Mouse (Mus musculus) heart, postnatal 25 days (tissue): ENCODE data around the gene Pik3r2. TPM values are rescaled to one million over a fixed set of nuclear protein-coding genes. Genes with fewer than 3 reads are reported as not detected.
A peak's percentile ranks its signal among the peaks of the same experiment; 100 is the strongest.

Experiments
- DNase-seq: peaks from one replicate; pipeline ENCODE4 v3.0.0; 2022; ENCODE audit warnings: low spot score
- intact Hi-C: fragments of 180-260 bp; cut with DNase I; formaldehyde crosslinking; loops from one replicate; pipeline ENCODE4 v1.15.1; 2025
- total RNA-seq, 2 experiments: library from RNA; stranded (reverse); gene quantifications; 2 replicates each; pipeline ENCODE4 v1.2.3; 2021

The Pik3r2 gene
- total RNA-seq, 2 experiments from 2014 or later, result 21.8 to 25.5 TPM

GRCm38 (mm10) chr8:70802786-70803510 is 26.4 kb upstream of the Pik3r2 start:
- DNase-seq, result no peak
- intact Hi-C loops, result no loop called here

- intact Hi-C loops, result no loop called here
- DNase-seq, result no peak
These were observed 25.3 kb upstream of the Pik3r2 start for GRCm38 (mm10) chr8:70801830-70802229.

DNA sequence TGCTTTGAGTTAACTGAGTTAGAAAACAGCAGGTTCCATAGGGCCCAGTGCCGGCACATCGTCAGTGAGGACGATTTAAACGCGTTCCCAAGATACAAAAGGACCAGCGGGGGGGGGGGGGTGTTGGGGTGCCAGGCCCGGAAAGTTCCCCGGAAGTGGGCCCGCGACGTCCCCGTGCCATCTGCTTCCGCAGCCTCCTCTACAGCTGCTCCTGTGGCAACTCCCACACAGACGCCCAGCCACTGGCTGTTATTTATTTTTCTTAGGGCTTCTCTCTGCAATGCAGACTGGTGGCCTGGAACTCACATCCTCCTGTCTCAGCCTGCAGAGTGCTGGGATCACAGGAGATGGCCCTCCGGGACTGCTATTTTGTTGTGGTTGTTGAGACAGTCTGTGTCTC is 24.6 kb upstream of the Pik3r2 start:
- intact Hi-C loops, result no loop called here
- DNase-seq, result no peak

DNA sequence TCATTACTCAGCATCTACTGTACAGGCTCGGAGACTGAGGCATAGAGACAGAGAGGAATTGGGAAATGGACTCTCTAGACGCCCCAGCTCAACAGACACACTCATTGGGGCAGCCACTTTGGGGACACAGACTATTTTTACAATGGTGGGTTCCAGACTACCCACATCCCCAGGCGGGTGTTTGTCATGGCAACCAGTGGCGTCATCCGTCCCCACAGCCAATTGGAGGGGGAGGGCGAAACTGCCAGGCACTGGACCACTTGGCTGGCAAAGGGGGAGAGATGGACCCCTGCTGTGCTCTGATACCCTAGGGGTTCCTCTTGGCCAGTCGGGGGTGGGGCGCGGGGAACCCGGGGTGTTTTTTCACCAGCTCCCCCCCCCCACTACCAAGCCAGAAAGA is 24.1 kb upstream of the Pik3r2 start:
- intact Hi-C loops, result no loop called here
- no peak for DNase-seq

GRCm38 (mm10) chr8:70798281-70798680 is 21.8 kb upstream of the Pik3r2 start:
- intact Hi-C loops, result no loop called here
- DNase-seq, result no peak

DNA sequence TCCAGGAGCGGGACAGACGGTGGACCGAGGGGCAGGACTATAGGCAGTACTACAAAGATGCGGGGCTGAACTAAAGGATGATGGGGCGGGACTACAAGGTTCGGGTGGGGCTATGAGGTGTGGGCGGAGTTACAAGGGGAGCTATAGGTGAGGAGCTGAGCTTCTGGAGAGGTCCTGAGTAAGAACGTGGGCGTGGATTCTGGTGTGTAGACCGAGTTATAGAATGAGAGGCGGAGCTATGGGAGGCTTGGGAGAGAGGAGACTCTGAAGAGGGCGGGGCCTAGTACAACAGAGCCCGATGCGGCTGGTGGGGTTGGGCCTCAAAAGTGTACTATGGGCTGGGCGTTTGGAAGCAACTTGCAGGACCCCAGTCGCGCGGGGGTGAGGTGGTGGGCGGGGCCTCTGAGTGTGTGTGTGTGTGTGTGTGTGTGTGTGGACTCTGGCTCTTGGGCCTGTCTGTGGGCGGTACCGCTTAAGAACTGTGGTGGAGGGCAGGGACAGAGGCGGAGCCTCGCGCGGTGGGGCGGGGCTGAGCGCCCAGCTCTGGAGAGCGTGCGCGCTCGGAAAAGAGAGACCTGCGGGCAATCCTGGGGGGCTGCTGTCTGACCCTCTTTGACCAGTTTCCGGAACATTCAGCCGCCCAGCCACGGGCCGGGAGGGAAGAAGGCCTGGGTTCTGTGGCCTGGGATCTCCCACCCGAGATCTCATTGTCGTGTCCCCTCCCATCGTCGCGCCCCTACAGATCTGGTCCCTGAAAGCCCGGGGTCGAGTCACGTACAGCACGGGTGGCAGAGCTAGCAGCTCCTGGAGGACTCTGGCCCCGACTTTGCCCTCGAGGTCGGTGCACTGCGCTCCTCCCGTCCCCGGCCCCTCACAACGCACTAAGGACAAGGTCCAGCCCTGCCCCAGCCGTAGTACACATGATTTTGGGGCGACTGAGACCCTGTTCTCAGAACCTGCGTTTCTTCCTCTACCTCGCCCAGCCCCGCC is 20.9 kb upstream of the Pik3r2 start:
- peak; percentile 74 for DNase-seq
- intact Hi-C loops, result no loop called here

DNA sequence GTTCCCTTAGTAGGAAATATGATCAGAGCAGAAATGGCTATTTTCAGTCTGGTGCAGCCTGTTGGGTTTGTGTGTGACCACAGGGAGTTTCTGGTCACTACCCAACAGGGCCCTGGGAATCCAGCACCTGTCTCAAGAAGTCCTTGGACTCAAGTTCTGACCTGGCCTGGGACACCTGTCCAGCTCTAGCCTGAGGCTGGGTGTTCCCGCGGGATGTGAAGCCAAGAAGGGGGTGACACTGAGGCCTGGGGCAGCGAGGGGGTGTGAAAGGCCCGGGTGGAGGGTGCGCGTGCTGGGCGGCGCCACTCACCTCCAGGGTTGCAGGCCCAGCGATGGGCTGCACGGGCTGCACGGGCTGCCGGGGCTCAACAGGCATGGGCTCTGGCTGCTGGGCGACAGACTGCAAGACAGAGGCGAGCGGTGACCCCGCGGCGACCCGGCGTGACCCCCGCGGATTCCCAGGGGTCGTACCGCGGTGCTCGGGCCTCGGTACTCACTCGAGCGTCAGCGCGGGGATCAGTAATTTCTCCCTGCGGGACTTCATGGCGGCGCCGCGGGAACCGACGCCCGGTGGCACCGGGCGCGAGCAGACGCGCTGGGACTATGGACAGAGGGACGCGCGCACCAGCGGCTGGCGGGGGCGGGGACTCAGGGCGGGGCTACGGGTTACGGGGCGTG is 20.0 kb upstream of the Pik3r2 start:
- no peak for DNase-seq
- intact Hi-C loops, result no loop called here

- DNase-seq, result no peak
- intact Hi-C loops, result no loop called here
These were observed 18.9 kb upstream of the Pik3r2 start for GRCm38 (mm10) chr8:70795370-70795769.

DNA sequence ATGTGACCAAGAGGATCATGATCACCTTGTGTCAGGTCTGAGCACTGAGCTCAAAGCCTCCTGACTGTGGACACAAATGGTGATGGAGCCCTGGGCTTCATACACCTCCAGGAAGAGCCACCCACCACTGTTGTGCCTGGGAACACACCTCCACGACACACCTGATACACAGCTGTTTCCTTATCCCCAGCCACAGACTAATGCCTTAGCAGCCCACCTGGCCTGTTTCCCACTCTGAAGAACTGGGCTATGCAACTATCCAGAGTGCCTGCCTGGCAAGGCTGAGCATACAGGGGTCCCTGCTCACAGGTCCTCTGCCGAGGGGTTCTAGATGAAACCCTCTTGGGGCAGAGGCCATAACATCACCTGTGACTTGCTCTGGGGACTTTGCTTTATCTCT is 17.7 kb upstream of the Pik3r2 start:
- no peak for DNase-seq
- intact Hi-C loops, result no loop called here

GRCm38 (mm10) chr8:70792700-70793099 is 16.2 kb upstream of the Pik3r2 start:
- intact Hi-C loops, result no loop called here
- no peak for DNase-seq

GRCm38 (mm10) chr8:70791975-70792691 is 15.6 kb upstream of the Pik3r2 start:
- DNase-seq, result peak; percentile 94
- intact Hi-C loops, result no loop called here

- DNase-seq, result no peak
- intact Hi-C loops, result no loop called here
These were observed 14.8 kb upstream of the Pik3r2 start for GRCm38 (mm10) chr8:70791294-70791701.

- no peak for DNase-seq
- intact Hi-C loops, result no loop called here
These were observed 14.3 kb upstream of the Pik3r2 start for GRCm38 (mm10) chr8:70790846-70791245.

DNA sequence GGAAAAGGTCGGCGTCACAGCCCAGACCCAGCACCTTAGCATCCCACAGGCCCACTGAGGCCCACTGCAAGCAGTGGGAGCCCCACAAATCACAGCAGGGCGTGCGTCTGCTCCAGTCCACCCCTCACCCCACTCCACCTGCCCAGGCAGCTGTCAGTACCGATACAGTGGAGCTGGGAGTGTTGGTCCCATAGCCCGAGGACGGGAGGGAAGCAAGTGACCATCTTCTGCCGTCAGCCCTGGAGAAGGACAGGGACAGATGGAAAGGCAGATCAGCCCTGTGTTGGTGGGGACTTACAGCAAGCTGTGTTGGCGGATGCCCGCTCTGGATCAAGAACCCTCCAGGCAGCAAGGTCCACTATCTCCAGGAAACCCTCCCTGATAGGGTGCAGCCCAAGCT is 12.5 kb upstream of the Pik3r2 start:
- no peak for DNase-seq
- intact Hi-C loops, result no loop called here

- no peak for DNase-seq
- intact Hi-C loops, result no loop called here
These were observed 11.6 kb upstream of the Pik3r2 start for GRCm38 (mm10) chr8:70787941-70788667.

DNA sequence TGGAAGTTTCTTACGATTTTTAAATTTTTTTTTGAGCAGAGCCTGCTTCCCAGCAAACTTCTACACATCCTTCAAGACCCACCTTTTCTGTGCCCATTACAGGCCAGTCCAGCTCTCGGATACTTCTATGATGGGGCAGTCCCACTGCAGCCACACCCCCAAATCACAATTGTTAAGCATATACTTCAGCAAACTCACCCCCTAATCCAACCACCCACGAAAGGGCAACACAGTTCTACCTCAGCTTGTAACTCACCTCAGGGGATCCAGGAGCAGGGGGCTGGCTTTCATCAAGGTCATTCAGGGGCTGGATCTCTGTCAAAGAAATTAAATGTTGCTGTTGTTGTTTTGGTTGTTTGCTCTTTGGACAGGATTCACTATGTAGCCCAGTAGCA is 10.5 kb upstream of the Pik3r2 start:
- DNase-seq, result no peak
- intact Hi-C loops, result no loop called here

GRCm38 (mm10) chr8:70786291-70787050 is 10.0 kb upstream of the Pik3r2 start:
- intact Hi-C loops, result no loop called here
- DNase-seq, result no peak

- DNase-seq, result no peak
- intact Hi-C loops, result no loop called here
These were observed 3.6 kb upstream of the Pik3r2 start for GRCm38 (mm10) chr8:70780093-70780492.
